Mouse (Mus musculus) layer of hippocampus, adult 18-20 months (tissue): Measurements from ENCODE around the gene Spx. TPM values are rescaled to one million over a fixed set of nuclear protein-coding genes. Genes with fewer than 3 reads are reported as not detected.

Experiments used
- DNase-seq, 2 experiments: peaks; one replicate each; pipeline ENCODE4 v3.0.0; 2022; ENCODE audit warnings: low spot score in 2 of 2
- long read RNA-seq: library from polyadenylated mRNA; stranded (forward); transcript quantifications from one replicate; pipeline ENCODE4 v2.0.0, GENCODE M21; 2021
- total RNA-seq, 2 experiments: library from RNA; stranded (reverse); gene quantifications; 2 replicates each; pipeline ENCODE4 v1.2.3; 2021

The Spx gene
- 1 to 10 TPM in 1 of 2 experiments, under 1 TPM in 1; 0.94 to 2.0 TPM for total RNA-seq
- long read RNA-seq = 0 reads

DNA sequence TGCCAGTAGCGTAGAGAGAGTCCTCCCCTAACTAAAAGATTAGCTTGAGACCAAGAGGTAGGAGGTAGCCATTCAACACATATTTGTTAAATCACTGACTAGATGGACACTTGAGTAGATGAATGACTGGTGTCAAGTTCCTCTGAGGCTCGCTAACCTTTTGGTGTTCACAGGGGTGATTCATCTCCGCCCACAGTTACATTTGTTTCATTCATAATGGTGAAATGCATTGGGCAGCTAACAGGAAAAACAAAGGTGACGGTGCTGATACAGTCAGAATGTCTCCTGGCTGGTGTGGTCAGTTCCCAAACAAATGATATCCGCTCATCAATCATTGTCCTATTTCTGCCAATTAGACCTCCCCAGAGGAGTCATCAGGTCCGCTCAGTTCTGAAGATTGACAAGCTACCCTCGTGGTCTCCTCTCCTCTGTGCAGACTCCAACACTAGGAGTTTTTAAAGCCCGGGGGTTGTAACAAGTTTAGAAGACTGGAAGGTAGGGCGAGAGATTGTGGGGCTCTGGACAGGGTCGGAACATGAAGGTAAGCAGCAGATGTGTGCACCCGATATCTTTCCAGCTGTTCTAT, at the start of gene Spx:
Spx (plus strand) TSS at position 536 of the 586 bp plus-strand sequence.
- DNase-seq = no peak

GRCm38 (mm10) chr6:142365742-142366472, 47.3 kb upstream of the Spx start:
- DNase-seq = no peak

DNA sequence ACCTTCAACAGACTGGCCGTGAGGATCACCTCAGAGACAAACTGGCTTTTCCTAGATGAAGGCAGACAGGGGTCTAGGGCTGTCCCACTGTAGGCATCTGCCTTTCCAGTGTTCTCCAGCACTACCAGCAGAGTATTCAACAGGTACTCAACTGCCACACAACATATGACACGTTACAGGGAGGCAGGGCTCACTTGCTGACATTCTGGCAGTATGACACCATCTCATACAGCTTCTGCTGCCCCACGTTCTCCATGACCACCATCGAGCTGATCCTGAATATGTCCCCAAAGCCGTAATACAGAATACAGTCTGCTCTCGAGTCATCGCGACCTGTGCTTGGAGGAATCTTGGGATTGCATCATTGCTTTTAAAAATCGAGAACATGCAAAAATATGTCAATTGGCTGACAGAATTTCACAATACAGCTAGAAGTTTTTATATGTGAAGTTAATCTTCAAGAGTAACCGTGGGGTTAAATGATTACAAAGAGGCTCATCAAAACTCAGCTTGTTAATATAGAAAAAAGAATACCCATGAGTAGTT, 46.7 kb upstream of the Spx start:
- DNase-seq = no peak

DNA sequence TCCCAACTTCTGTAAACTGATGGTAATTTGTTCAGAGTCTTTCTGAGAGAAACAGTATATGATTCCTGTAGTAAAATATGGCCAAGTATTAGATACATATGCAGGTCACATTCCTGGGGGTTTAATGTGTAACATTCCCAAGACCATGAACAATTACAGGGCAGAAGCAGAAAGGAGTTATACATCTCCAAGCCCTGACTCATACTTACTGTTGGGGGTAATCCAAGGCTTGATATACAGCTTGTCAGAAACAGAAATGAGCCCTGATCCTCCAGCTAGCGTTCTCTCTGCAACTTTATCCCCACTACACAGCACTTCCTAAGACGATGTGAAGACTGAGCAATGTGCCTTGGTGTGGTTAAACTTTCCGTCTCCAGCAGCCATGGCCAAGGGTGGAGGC, 45.7 kb upstream of the Spx start:
- DNase-seq = no peak

GRCm38 (mm10) chr6:142369568-142369967, 43.7 kb upstream of the Spx start:
- DNase-seq = no peak

- no peak for DNase-seq
These were observed 36.2 kb upstream of the Spx start for GRCm38 (mm10) chr6:142377081-142377480.

DNA sequence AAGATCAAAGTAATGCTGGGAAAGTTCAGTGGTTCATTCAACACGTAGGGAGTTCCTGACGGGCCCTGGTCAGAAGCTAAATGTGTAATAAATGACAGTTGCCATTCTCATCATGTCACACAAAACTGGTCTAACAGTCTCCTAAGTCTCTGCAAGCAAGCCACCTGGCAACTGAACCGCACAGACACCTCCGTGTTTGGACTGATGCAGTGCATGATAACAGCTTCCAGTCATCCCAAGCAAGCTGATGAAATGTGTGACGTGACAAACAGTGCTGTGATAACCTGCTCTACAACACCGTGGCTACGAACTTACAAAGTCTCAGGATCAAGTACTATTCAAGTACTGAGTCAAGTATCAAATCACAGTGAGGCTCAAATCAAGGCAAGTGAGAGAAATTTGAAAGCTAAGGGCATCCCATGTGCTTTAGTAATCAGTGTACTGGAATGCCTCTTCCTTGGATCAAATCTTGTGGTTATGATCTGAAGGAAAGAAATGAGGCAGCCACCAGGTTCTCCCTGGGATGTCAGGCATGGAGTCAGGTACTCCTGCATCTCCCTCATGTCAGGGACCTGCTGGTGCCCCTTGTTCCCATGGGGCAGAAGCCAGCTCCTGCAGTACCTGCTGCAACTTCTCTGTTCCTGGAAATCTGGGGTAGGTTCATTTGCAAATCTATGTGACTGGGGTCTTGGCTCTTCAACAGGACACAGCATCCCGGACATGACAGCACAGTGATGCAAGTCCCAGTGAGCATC, 34.5 kb upstream of the Spx start:
- no peak for DNase-seq

DNA sequence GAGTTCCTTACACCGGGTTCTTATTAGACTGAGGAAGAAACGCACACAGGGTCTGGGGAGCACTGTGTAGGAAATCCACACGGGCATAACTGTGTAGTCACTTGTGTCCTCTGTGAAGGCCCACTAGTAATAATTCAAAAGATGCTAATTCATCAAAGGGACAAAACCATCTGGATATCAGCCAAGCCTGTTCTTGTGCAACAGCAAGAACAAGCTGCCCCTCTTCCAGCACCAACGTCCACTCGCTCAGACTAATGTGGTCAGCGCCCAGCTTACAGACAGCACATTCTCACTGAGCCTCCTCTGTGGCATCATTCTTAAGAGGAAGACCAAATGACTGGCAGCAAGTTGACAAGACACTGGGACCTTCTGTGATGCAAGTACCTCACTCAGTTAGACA, 33.3 kb upstream of the Spx start:
- DNase-seq = no peak

DNA sequence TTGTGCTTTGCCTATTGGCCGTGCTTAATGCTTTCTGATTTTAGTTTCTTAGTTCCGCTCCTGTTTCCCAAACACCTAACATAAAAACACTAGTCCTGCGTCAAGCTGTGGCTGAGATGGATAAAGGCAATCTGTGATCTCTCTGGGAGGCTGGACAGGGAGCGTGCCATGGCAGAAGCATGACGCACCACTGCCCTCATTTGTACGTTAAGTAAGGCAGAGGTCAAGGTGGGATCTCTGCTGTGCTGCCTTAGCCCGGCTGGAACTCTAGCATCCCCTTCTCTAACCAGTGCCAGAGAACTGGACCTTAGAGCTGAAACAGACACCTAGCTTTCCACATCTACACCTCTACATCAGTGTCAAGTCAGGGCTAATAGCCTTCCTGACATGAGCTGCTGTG, 31.6 kb upstream of the Spx start:
- no peak for DNase-seq

DNA sequence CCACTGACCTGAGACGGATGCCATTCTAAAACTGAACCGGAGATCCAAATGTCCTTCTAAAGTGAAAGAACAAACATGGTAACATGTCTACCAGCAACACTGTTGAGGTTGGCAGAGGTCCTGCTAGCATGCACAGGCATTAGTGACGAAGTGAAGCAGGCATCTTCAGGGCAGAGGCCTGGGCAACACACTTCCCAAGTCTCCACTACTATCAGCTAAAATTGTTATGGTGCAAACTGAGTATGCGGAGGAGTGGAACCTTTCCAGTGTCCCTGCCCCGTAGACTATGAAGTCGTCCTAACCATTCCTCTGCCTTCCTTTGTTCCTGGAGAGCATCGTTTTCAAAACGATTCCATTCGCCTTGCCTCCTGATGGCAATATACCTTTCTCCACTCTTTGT, 28.7 kb upstream of the Spx start:
- DNase-seq = no peak

DNA sequence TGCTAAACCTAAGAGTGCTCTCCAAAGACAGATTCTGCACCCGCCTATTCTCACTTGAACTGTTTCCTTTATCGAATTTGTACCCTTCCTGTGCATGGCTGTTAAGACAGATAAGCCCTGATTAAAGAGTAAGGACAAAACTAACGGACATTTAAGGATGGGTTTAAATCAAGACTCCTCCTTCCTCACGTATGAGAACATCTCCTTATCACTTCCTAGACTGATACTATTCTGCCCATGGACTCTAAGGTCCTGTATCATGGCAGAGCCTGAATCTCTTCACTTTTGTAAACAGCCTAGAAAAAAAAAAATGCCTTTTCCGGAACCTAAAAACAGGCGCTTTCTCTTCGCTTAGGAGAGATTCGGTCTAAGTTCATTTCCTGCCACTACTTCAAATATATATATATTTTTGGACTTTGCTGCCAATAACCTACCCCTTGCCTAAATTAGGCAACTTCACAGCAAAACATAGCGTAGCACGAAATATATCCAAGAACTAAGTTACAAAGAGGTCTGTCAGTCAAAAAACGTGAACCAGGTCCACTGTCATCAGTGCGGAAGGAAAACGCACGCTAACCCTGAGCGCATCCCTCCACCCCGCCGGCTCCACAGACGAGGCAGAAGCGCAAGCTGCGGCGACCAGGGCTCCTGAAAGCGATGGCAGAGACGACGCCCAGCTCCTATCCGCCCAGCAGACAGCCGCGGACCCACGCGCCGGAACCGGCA, 26.8 kb upstream of the Spx start:
- DNase-seq = no peak

- peak; percentile 98 to 99 for DNase-seq
These were observed 26.1 kb upstream of the Spx start, which contains the start of the genes Recql and Golt1b for GRCm38 (mm10) chr6:142387011-142387754. Recql (minus strand) TSS chr6:142387087. Golt1b (plus strand) TSS chr6:142387221.

DNA sequence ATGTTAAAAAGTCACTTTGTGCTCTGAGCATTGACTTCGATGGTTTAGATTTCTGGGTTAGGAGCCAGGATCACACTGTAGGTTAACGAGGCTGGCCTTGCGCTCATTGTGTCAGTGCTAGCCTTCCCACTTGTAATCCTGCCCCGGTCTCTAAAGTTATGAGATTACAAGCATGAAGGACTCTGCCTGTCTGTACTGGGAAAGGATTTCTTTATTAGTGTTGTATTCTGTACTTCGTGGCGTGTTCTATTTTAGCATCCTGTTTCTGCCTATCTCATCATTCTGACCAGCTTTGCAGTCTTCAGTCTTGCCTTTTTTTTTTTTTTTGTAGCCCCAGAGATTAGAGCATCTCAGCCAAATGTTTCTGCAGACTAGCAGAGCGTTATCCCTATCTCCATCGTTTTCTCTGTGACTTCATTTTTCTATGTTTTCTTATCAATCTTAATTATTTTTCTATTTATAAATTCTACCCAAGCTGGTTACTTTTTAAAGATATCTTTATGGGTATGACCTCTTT, 25.4 kb upstream of the Spx start:
- DNase-seq = no peak

- no peak for DNase-seq
These were observed 24.1 kb upstream of the Spx start for GRCm38 (mm10) chr6:142389101-142389500.

- DNase-seq = no peak
These were observed 20.9 kb upstream of the Spx start for GRCm38 (mm10) chr6:142392312-142392711.

DNA sequence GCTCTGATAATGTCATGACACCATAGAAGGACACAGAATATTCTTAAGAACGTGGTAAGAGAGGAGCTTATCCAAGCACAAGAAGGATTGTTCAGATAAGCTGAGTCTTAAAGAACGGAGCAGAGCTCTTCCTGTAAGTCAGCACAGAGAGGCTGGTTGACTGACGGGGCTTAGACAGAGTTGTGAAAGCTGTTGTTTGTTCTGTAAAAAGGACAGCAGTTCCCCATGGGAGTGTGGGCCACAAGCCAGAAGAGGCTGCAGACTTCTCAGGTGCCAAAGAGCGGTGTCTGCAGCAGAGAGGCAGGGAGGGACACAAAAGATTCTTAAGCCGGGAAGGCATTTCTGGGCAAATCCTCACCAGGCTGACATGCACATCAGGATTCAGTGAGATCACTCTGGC, 18.6 kb upstream of the Spx start:
- peak; percentile 11 to 59 for DNase-seq

DNA sequence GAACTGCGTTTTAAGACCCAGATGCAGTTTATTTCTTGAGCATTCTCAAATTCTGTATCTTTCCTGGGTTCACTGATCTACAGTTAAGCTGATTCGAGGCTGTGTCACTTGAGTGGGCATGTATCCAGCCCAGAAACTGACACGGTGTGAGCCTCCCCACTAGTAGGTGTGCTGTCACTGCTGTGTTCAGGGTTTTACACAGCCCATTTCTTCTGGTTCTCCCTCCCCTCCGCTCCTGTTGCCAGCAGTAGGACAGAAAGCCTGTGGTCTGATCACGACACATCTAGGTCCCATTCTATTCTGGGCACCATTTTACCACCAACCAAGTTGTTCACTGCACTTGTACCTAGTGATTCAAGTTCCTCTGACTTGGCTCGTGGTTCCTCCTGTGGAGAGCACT, 17.5 kb upstream of the Spx start:
- DNase-seq = no peak

GRCm38 (mm10) chr6:142411140-142411539, 2.1 kb upstream of the Spx start:
- DNase-seq = no peak

- no peak for DNase-seq
These were observed 604 bp downstream of the Spx start for GRCm38 (mm10) chr6:142413845-142414244.

DNA sequence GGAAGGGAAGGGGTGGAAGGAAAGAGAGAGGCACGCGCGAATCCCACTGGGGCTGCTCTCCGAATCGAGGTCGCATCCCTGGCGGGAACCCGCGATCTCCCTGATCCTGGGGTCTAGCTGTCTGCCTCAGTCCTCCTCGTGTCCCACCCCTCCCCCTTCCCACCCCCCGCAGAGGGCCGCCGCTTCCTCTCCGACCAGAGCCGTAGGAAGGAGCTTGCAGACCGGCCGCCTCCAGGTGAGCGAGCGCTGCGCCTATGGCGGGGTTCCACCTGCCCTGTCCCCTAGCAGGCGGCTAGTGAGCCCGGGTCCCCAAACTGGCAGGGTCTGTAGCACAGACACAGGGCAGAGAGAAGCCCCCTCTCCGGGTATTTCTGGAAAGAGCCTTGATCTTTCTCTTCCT, 1.4 kb downstream of the Spx start:
- DNase-seq = no peak
